Mouse (Mus musculus) heart, embryonic 10.5 days (tissue): ENCODE measurements around the gene Tex38. TPM values are rescaled to one million over a fixed set of nuclear protein-coding genes. Genes with fewer than 3 reads are reported as not detected.

Experiments used
- DNase-seq: peaks from one replicate; pipeline ENCODE4 v3.0.0-alpha.2; 2017; ENCODE audit warnings: low spot score
- H3K27ac ChIP-seq: fragments of 300-500 bp; sonication (generic); 2 replicates; pipeline ENCODE4 v1.5.1; 2016; ENCODE audit warnings: mild to moderate bottlenecking
- H3K27me3 ChIP-seq: fragments of 300-500 bp; sonication (generic); 2 replicates; pipeline ENCODE4 v1.6.1; 2016; ENCODE audit warnings: mild to moderate bottlenecking; ENCODE audit not compliant: poor library complexity, insufficient read depth, severe bottlenecking
- H3K36me3 ChIP-seq: fragments of 300-500 bp; sonication (generic); 2 replicates; pipeline ENCODE4 v1.6.1; 2016; ENCODE audit warnings: mild to moderate bottlenecking, moderate library complexity
- H3K4me1 ChIP-seq: fragments of 300-500 bp; sonication (generic); 2 replicates; pipeline ENCODE4 v1.6.1; 2016; ENCODE audit warnings: mild to moderate bottlenecking
- H3K4me3 ChIP-seq: fragments of 300-500 bp; sonication (generic); 2 replicates; pipeline ENCODE4 v1.5.1; 2016; ENCODE audit warnings: mild to moderate bottlenecking, moderate library complexity
- H3K9me3 ChIP-seq: fragments of 300-500 bp; sonication (generic); 2 replicates; pipeline ENCODE4 v1.6.1; 2016; ENCODE audit warnings: mild to moderate bottlenecking, moderate library complexity
- WGBS: fragments of 180-500 bp; shearing (Covaris S2); methylation state at CpG from one replicate; pipeline ENCODE4 v1.1.7; 2016; 5-methylcytosine and 5-hydroxymethylcytosine counted together
- polyA plus RNA-seq: library from polyadenylated mRNA; unstranded; fragments of >200 nt; fragmentation: Nextera tagmentation; extraction: Ambion mirVana; gene quantifications from 2 replicates; pipeline ENCODE4 v1.2.1, GENCODE M21; 2016

Gene Tex38
- polyA plus RNA-seq: 0.55 and 0.62 TPM in 2 replicates

DNA sequence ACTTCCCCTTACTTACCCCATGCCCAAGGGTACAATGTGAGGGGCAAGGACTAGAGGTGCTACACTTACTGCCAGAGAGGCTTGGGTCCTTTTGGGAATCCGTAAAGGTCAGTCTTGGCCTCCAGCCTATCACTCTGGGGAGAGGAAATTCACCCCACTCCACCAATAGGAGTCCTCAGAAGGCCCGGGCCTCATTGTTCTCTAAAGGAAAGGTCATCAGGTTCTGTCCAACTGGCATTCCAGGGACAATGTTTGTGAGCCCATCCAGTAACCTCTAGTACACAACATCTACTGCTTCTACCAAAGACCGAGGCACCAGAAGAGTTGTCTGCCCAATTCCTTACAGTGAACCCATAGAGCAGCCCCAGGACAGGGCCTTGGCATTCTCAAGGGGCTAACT is at the start of gene Tex38:
Tex38 (minus strand) TSS at position 101 of the 400 bp plus-strand sequence.
- H3K9me3 ChIP-seq: no peaks in the 10 kb centered on the region
- 73% methylated on average over 3 of the region's 3 CpGs for WGBS
- no peak within 1 kb of the TSS for H3K4me3 ChIP-seq
- DNase-seq: no peak
- H3K27ac ChIP-seq: no peak within 1 kb of the TSS
- peaks cover 19% of the 10 kb centered on the region; the same call in 1 of the 2 replicates for H3K4me1 ChIP-seq
- H3K27me3 ChIP-seq: no peaks in the 10 kb centered on the region
- peaks cover 16% of the 10 kb centered on the region for H3K36me3 ChIP-seq

DNA sequence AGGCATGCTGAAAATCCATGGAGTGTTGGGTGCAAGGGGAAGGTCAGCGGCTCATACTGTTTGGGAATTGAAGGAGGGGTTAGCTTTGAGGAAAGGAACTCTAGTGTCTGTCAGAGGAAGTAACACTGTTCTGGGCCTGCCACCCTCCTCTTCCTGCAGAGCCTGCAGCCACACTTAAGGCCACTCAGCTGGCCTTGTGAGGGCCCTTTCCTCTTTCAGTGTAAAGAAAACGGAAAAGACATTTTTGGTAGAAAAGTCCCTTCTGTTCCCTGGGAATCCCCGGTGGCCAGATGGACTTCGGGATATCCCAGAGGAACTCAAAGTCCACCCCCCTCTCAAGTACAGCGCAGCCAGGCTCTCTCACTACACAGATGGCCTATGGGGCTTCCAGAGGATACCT is 49.7 kb upstream of the Tex38 start:
- Histone ChIP-seq H3K36me3 (peaks cover 37% of the 10 kb centered on the region), H3K27me3 (peaks cover 14% of the 10 kb centered on the region; the same call in 1 of the 2 replicates), H3K4me1 (peaks cover 22% of the 10 kb centered on the region), H3K4me3 (no peak overlapping the region), H3K27ac (no peak overlapping the region), H3K9me3 (no peaks in the 10 kb centered on the region)
- no peak for DNase-seq
- WGBS: 69% methylated on average over 5 of the region's 5 CpGs

DNA sequence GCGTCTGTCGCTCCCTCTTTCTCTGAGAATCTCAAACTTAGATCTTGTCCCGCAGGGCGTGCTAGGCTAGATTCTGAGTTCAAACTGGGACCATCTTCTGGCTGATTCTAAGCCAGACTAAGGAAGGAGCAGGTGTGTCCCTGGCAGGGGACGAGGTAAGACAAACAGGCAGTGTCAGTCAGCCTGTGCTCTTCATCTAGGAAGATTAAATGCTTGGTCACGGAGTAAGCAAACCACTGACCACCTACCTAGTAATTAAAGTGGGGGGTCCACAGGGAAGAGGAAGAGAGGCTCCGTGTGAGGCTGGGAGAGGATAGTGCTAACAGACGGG is 47.7 kb upstream of the Tex38 start:
- H3K36me3 ChIP-seq: peaks cover 22% of the 10 kb centered on the region
- peak overlapping the region; percentile 80 for H3K4me3 ChIP-seq
- H3K4me1 ChIP-seq: peaks cover 37% of the 10 kb centered on the region
- peak overlapping the region; percentile 90; the same call in 1 of the 2 replicates for H3K27ac ChIP-seq
- peaks cover 14% of the 10 kb centered on the region; the same call in 1 of the 2 replicates for H3K27me3 ChIP-seq
- H3K9me3 ChIP-seq: no peaks in the 10 kb centered on the region
- DNase-seq: no peak
- WGBS: 5% methylated on average over 8 of the region's 8 CpGs

DNA sequence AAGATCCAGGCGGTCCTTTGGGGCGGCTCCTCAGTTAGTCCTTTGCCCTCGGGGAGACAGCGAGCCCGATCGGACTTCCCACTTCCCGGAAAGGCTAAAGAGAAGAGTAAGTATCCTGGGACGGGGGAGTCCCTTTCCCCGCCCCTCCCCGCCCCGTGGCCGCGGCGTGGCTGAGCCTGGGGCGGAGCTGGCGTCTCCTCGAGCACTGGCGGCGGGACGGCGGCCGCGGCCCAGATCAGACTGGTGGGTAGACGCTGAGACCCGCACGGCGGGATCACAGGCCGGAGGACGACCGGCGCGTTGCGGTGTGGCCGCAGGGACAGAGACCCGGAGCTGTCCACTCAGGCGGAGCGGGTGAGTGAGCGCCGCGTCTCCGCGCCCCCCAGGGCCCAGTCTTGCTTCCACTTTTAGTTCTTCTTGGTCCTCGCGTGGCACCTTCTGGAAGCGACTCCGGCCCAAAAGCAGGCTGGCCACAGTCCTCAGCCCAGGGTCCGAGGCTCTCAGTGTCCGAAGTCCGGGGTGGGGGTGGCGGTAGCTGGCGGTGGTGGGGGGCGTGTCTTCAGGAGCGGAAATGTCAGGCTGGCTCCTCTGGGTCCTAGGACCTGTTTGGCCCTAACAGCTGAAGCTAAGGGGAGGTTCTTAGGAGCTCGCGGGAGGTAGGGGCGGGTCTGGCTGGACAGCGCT is 47.2 kb upstream of the Tex38 start, which contains the start of gene Mob3c:
Mob3c (plus strand) TSS at position 205 of the 684 bp plus-strand sequence.
- peak; percentile 93 for DNase-seq
- Histone ChIP-seq H3K9me3 (no peaks in the 10 kb centered on the region), H3K4me3 (peak within 1 kb of the TSS; percentile 80), H3K4me1 (peaks cover 42% of the 10 kb centered on the region), H3K36me3 (peaks cover 18% of the 10 kb centered on the region), H3K27ac (peak within 1 kb of the TSS; percentile 90), H3K27me3 (peaks cover 14% of the 10 kb centered on the region; the same call in 1 of the 2 replicates)
- under 1% methylated on average over 57 of the region's 57 CpGs for WGBS

DNA sequence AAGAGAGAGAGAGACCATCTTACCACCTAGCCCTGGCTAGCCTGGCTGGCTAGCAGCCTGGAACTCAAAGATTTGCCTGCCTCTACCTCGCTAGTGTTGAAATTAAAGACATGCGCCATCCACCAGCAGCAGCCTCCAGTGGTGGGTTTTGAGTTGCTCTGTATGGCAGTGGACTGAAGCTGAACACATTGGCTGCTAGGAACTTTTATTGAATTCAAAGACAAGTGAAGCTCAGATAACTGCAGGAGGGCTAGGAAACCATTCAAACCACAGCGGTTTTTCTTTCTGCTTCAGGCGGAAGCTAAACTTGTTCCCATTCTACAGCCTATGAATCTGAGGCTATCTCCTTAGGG is 46.7 kb upstream of the Tex38 start:
- Histone ChIP-seq H3K4me3 (peak overlapping the region; percentile 80), H3K27ac (peak overlapping the region; percentile 90), H3K4me1 (peaks cover 46% of the 10 kb centered on the region), H3K27me3 (peaks cover 14% of the 10 kb centered on the region; the same call in 1 of the 2 replicates), H3K9me3 (no peaks in the 10 kb centered on the region), H3K36me3 (peaks cover 13% of the 10 kb centered on the region)
- no peak for DNase-seq
- 6% methylated on average over 4 of the region's 4 CpGs for WGBS

DNA sequence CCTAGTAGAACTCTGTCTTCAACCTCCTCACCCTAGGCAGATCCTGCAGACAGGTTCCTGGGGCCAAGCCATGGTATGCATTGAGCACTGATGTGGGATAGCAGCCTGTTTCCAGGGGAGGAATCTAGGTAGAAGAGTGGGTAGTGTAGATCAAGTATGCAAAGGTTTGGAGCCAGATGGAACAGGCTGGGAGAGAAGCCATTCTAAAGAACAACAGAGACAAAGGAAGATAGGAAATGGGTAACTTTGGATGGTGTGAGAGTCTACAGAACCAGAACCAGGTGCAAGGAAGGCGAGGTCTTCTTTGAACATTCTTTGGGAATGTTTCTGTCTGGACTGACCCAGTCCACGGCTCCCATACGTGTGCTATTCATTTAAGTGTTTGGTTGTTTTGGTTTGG is 46.2 kb upstream of the Tex38 start:
- H3K4me1 ChIP-seq: peaks cover 46% of the 10 kb centered on the region
- no peak overlapping the region for H3K27ac ChIP-seq
- 76% methylated on average over 3 of the region's 3 CpGs for WGBS
- H3K36me3 ChIP-seq: peaks cover 10% of the 10 kb centered on the region
- H3K4me3 ChIP-seq: peak overlapping the region; percentile 80; the same call in 1 of the 2 replicates
- no peak for DNase-seq
- peaks cover 14% of the 10 kb centered on the region; the same call in 1 of the 2 replicates for H3K27me3 ChIP-seq
- H3K9me3 ChIP-seq: no peaks in the 10 kb centered on the region

DNA sequence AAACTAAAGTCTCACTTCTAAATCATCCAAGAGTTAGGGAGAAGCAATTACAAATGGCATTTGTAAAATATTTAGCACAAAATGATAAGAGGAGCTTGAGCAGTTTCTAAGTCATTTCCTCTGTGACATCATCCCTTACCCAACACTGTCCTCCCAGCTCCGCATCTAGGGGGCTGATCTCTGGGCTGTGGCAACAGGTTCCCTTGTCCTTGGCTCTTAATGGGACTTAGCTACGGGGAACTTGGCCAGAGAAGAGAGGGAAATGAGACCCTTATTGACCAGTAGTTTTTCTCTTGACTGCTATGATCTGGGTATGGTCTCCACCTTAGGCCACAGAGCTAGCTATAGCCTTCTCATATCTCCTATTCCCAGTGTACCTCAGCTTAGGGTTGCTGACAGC is 44.5 kb upstream of the Tex38 start:
- Histone ChIP-seq H3K27me3 (peaks cover 7% of the 10 kb centered on the region; the same call in 1 of the 2 replicates), H3K27ac (no peak overlapping the region), H3K4me1 (peaks cover 54% of the 10 kb centered on the region), H3K4me3 (no peak overlapping the region), H3K9me3 (no peaks in the 10 kb centered on the region), H3K36me3 (no peaks in the 10 kb centered on the region)
- no peak for DNase-seq
- 67% methylated on average over 2 of the region's 2 CpGs for WGBS

DNA sequence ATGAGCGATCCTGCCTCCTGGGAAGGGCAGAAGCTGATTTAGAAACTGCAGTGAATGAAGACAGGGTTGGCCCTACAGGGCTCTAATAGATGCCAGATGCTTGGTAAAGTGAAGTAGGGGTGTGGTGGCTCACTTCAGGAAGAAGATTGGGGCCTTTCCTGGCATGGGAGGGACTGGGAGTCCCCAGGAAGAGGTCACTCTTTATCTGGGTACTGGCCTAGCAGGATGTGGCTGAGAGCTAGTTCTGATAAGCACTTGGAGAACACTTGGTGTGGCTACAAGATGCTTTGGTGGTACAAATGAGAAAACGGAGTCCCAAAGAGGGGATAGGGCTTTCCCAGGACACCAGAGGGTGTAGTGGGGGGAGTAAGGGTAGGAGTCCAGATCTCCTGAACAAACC is 43.4 kb upstream of the Tex38 start:
- no peak overlapping the region for H3K4me3 ChIP-seq
- peak overlapping the region; percentile 52; the same call in 1 of the 2 replicates for H3K27ac ChIP-seq
- H3K27me3 ChIP-seq: no peaks in the 10 kb centered on the region
- H3K36me3 ChIP-seq: peaks cover 4% of the 10 kb centered on the region; the same call in 1 of the 2 replicates
- no peaks in the 10 kb centered on the region for H3K9me3 ChIP-seq
- H3K4me1 ChIP-seq: peaks cover 45% of the 10 kb centered on the region
- DNase-seq: no peak
- WGBS: 41% methylated on average over 2 of the region's 2 CpGs

DNA sequence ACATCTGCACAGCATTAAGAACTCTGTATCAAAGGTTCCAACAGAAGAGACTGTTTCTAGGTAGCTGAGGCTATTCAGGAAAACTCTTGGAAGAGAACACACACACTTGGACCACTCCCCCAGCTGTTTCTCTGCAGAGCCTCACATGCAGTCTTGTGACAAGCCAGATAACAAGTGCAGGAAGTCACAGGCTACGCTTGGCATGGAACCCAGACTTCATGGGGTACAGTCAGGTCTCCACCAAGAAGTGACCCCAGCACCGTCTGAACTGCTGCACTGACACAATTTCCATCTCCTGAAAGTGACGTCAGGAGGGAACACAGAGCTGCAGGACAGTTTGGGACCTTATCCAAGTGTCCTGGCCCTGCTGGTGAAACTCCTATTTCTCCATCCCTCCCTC is 41.1 kb upstream of the Tex38 start:
- H3K27me3 ChIP-seq: no peaks in the 10 kb centered on the region
- no peak overlapping the region for H3K4me3 ChIP-seq
- peaks cover 8% of the 10 kb centered on the region; the same call in 1 of the 2 replicates for H3K36me3 ChIP-seq
- H3K9me3 ChIP-seq: no peaks in the 10 kb centered on the region
- DNase-seq: no peak
- peaks cover 33% of the 10 kb centered on the region for H3K4me1 ChIP-seq
- no peak overlapping the region for H3K27ac ChIP-seq
- WGBS: 38% methylated on average over 3 of the region's 3 CpGs

DNA sequence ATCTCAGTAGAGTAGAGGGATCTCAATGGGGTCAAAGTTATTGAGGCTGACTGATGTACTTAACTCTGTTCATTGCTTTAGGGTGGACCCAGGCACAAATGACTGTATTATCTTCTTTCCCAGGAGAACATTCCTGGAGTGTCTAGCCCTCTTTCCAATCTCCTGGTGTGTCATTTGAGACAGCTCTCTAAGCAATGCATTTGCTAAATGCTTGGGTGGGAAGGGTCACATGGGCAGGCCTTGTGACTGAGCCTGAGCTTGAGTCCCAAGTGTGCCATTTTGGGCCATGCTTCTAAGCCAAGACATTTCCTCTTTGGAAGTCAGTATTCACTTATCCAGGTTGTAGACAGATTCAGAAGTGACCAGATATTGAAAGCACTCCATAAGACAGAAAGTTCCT is 40.6 kb upstream of the Tex38 start:
- H3K36me3 ChIP-seq: peaks cover 10% of the 10 kb centered on the region; the same call in 1 of the 2 replicates
- H3K4me1 ChIP-seq: peaks cover 31% of the 10 kb centered on the region
- H3K4me3 ChIP-seq: no peak overlapping the region
- no peaks in the 10 kb centered on the region for H3K9me3 ChIP-seq
- DNase-seq: no peak
- H3K27me3 ChIP-seq: no peaks in the 10 kb centered on the region
- no peak overlapping the region for H3K27ac ChIP-seq

DNA sequence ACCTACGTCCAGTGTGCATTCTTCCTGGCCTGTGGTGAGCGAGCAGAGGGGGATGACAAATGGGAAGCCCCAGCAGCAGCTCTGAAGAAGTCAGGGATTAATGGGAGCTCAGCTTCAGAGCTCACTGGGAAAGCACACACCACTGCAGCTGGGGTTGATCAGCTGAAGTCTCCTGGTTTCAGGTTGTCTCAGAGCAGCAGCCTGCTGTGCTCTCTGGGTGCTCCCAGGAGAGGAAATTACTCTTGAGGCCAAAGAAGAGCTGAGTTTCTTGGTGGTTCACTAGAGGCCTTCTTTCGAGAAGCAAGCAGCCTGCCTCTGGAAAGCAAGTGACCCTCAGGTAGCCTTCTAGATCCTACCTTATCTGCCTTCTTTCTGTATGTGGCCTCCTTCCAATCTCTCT is 40.1 kb upstream of the Tex38 start:
- DNase-seq: no peak
- 60% methylated on average over 3 of the region's 3 CpGs for WGBS
- H3K36me3 ChIP-seq: peaks cover 15% of the 10 kb centered on the region; the same call in 1 of the 2 replicates

DNA sequence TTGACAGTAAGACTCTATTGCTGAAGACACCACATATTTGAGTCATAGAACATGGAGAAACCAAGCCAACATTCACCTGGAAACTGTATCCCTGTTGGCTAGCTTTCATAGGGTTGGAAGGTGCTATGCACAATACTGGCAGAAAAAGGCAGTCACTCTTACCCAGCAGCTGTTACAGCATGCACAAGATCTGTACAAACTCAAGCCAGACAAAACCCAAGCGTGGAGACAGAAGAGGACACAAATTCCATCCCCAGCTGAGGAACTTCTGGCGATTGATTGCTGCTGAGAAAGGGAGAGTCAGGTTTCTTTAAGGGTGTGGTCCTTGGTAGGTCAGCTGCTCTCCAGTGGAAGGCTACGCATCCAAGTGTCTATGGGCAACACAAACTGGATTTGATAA is 39.4 kb upstream of the Tex38 start:
- Histone ChIP-seq H3K9me3 (no peaks in the 10 kb centered on the region), H3K4me3 (no peak overlapping the region), H3K27me3 (no peaks in the 10 kb centered on the region), H3K4me1 (peaks cover 31% of the 10 kb centered on the region), H3K36me3 (peaks cover 22% of the 10 kb centered on the region), H3K27ac (no peak overlapping the region)
- DNase-seq: no peak
- WGBS: 58% methylated on average over 3 of the region's 3 CpGs

More for the DNA sequence above, 40.1 kb upstream of the Tex38 start:
- H3K27me3 ChIP-seq: no peaks in the 10 kb centered on the region
- no peak overlapping the region for H3K27ac ChIP-seq
- no peaks in the 10 kb centered on the region for H3K9me3 ChIP-seq
- peaks cover 31% of the 10 kb centered on the region for H3K4me1 ChIP-seq
- no peak overlapping the region for H3K4me3 ChIP-seq

DNA sequence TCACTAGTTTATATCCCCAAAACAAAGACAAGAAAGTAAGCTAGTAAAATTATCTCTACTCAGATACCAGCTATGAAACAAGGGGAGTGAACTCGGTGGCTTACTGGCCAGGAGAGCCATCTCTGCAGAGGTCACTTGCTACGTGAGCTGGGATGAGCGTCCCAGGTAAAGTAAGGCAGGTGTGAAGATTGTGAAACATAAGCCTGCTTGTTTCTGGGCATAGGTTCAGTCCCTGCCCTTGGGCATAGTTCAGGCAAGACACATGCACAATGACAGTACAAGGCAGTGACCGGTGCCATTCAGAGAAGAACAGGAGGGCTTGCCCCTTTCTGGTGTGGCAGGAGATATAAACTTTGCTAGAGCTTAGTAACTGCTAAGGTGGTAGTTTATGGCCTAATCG is 34.8 kb upstream of the Tex38 start:
- no peak for DNase-seq
- peaks cover 57% of the 10 kb centered on the region for H3K36me3 ChIP-seq
- no peaks in the 10 kb centered on the region for H3K9me3 ChIP-seq
- 89% methylated on average over 5 of the region's 5 CpGs for WGBS
- H3K27me3 ChIP-seq: no peaks in the 10 kb centered on the region
- H3K4me3 ChIP-seq: no peak overlapping the region
- no peaks in the 10 kb centered on the region for H3K4me1 ChIP-seq
- H3K27ac ChIP-seq: no peak overlapping the region
